Mouse (Mus musculus): ENCODE measurements around the gene Slc25a11.

GRCm38 (mm10) chr11:70653345-70654197 lies 6.3 kb upstream of the Slc25a11 start:
- TF ChIP-seq ZC3H11A (IDR thresholded peaks at IDR 0.05; ENCODE audit: borderline replicate concordance, low read depth, low read length) = no peak
- no peak; the same call in 1 of the 2 replicates for TF ChIP-seq HCFC1 (IDR thresholded peaks at IDR 0.05; ENCODE audit: borderline replicate concordance, insufficient read depth, low read length)
